Mouse (Mus musculus) embryonic facial prominence, embryonic 13.5 days (tissue): ENCODE data around the gene Gabrr3. TPM values are rescaled to one million over a fixed set of nuclear protein-coding genes. Genes with fewer than 3 reads are reported as not detected.
A peak's percentile ranks its signal among the peaks of the same experiment; 100 is the strongest.
"Not testable (repeated sequence)": the region's sequence is repeated elsewhere in the genome, so short reads cannot be mapped to it uniquely, and the experiment has no call there.

Source experiments
- ATAC-seq: fragments of 200-750 bp; cut with Nextera tagmentation; 2 replicates; pipeline ENCODE4 v1.8.0; 2017; ENCODE audit warnings: low read depth; ENCODE audit not compliant: insufficient number of reproducible peaks, insufficient read depth, low FRiP score, low TSS enrichment
- H3K27ac ChIP-seq: fragments of 300-500 bp; sonication (generic); 2 replicates; pipeline ENCODE4 v1.5.1; 2015; ENCODE audit warnings: moderate library complexity, mild to moderate bottlenecking, inconsistent platforms
- H3K27me3 ChIP-seq: fragments of 300-500 bp; sonication (generic); 2 replicates; pipeline ENCODE4 v1.6.1; 2015; ENCODE audit warnings: mild to moderate bottlenecking, inconsistent platforms
- H3K36me3 ChIP-seq: fragments of 300-500 bp; sonication (generic); 2 replicates; pipeline ENCODE4 v1.6.1; 2015; ENCODE audit warnings: mild to moderate bottlenecking, inconsistent platforms
- H3K4me1 ChIP-seq: fragments of 300-500 bp; sonication (generic); 2 replicates; pipeline ENCODE4 v1.6.1; 2015; ENCODE audit warnings: inconsistent platforms
- H3K4me2 ChIP-seq: fragments of 300-500 bp; sonication (generic); 2 replicates; pipeline ENCODE4 v1.6.1; 2015; ENCODE audit warnings: moderate library complexity, mild to moderate bottlenecking, inconsistent platforms
- H3K4me3 ChIP-seq: fragments of 300-500 bp; sonication (generic); 2 replicates; pipeline ENCODE4 v1.5.1; 2015; ENCODE audit warnings: mild to moderate bottlenecking, inconsistent platforms
- H3K9ac ChIP-seq: fragments of 300-500 bp; sonication (generic); 2 replicates; pipeline ENCODE4 v1.6.1; 2015; ENCODE audit warnings: mild to moderate bottlenecking, inconsistent platforms
- H3K9me3 ChIP-seq: fragments of 300-500 bp; sonication (generic); 2 replicates; pipeline ENCODE4 v1.6.1; 2016; ENCODE audit warnings: inconsistent platforms
- WGBS: fragments of 180-500 bp; shearing (Covaris S2); methylation state at CpG from one replicate; pipeline ENCODE4 v1.1.7; 2015; ENCODE audit warnings: mixed read lengths; 5-methylcytosine and 5-hydroxymethylcytosine counted together
- polyA plus RNA-seq: library from polyadenylated mRNA; unstranded; fragments of >200 nt; fragmentation: Nextera tagmentation; extraction: Ambion mirVana; gene quantifications from 2 replicates; pipeline ENCODE4 v1.2.1, GENCODE M21; 2015

The Gabrr3 gene
- polyA plus RNA-seq, 1 experiment from 2014 or later = 0.04 TPM

- H3K27me3 ChIP-seq = no peaks in the 10 kb centered on the region
- no peak for ATAC-seq
- no peak overlapping the region for H3K4me2 ChIP-seq
- no peaks in the 10 kb centered on the region for H3K9me3 ChIP-seq
- H3K27ac ChIP-seq = no peak overlapping the region
- WGBS = 45% methylated on average over 13 of the region's 13 CpGs
- H3K36me3 ChIP-seq = no peaks in the 10 kb centered on the region
- H3K9ac ChIP-seq = no peak overlapping the region
- H3K4me3 ChIP-seq = no peak overlapping the region
- peaks cover 4% of the 10 kb centered on the region; the same call in 1 of the 2 replicates for H3K4me1 ChIP-seq
These were observed 14.6 kb downstream of the Gabrr3 start for GRCm38 (mm10) chr16:59421571-59422345.

DNA sequence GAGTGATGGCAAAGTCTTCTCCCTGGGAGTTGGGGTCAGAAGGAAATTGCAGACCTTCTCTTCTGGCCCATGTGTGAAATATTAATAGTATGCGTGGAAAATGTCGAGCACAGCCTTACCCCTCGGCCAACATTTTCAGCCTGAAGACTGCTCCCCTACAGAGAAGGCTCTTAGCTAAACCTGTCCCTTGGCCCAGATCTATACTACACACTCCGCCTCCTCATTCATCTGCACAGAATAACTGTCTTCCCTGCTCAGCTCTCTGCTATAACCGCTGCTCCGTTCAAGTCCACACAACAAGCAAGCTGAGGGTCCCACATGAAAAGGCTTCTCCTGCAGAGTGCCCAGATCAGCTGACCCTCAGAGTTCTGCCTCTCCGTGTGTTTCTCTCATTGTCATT lies 20.8 kb downstream of the Gabrr3 start:
- H3K27ac ChIP-seq = no peak overlapping the region
- ATAC-seq = no peak
- no peak overlapping the region for H3K4me3 ChIP-seq

DNA sequence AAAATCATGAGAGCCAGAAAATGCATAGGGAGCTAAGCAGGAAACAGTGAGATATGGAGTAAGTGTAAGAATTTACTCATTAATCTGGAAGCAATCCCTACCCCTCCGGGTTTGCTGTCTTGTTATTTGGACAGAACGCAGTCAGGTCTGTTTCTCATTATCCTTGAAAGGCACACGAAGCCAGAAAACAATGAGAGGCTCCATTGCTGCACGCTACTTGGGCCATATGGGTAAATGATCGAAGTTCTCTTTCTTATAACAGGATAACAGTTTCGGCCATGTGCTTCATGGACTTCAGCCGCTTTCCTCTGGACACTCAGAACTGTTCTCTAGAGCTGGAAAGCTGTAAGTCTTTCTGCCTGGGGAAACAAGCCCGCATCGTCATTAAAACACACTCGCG lies 26.0 kb downstream of the Gabrr3 start:
- Histone ChIP-seq H3K4me2 (peak overlapping the region; percentile 49), H3K9me3 (no peaks in the 10 kb centered on the region), H3K9ac (no peak overlapping the region), H3K27ac (peak overlapping the region; percentile 75), H3K36me3 (no peaks in the 10 kb centered on the region), H3K4me3 (no peak overlapping the region), H3K27me3 (no peaks in the 10 kb centered on the region), H3K4me1 (peaks cover 9% of the 10 kb centered on the region; the same call in 1 of the 2 replicates)
- ATAC-seq = no peak
- WGBS = 31% methylated on average over 11 of the region's 11 CpGs

More for the DNA sequence above, 20.8 kb downstream of the Gabrr3 start:
- WGBS = 58% methylated on average over 7 of the region's 7 CpGs
- H3K4me1 ChIP-seq = no peaks in the 10 kb centered on the region
- H3K9ac ChIP-seq = no peak overlapping the region
- H3K36me3 ChIP-seq = no peaks in the 10 kb centered on the region
- no peaks in the 10 kb centered on the region for H3K9me3 ChIP-seq
- H3K4me2 ChIP-seq = no peak overlapping the region
- H3K27me3 ChIP-seq = no peaks in the 10 kb centered on the region

- no peaks in the 10 kb centered on the region for H3K9me3 ChIP-seq
- H3K4me1 ChIP-seq = no peaks in the 10 kb centered on the region
- ATAC-seq = no peak
- no peaks in the 10 kb centered on the region; the same call in 1 of the 2 replicates for H3K27me3 ChIP-seq
- no peak overlapping the region for H3K4me3 ChIP-seq
- H3K4me2 ChIP-seq = no peak overlapping the region
- WGBS = 88% methylated on average over 7 of the region's 7 CpGs
- no peak overlapping the region for H3K27ac ChIP-seq
- H3K9ac ChIP-seq = no peak overlapping the region
- H3K36me3 ChIP-seq = no peaks in the 10 kb centered on the region
These were observed 37.9 kb downstream of the Gabrr3 start for GRCm38 (mm10) chr16:59444880-59445559.

- no peak overlapping the region for H3K9ac ChIP-seq
- H3K4me3 ChIP-seq = no peak overlapping the region
- no peaks in the 10 kb centered on the region for H3K9me3 ChIP-seq
- 84% methylated on average over 1 of the region's 1 CpGs for WGBS
- no peak overlapping the region for H3K27ac ChIP-seq
- H3K4me2 ChIP-seq = no peak overlapping the region
- no peaks in the 10 kb centered on the region; the same call in 1 of the 2 replicates for H3K27me3 ChIP-seq
- no peaks in the 10 kb centered on the region for H3K4me1 ChIP-seq
- H3K36me3 ChIP-seq = no peaks in the 10 kb centered on the region
- no peak for ATAC-seq
These were observed 41.0 kb downstream of the Gabrr3 start for GRCm38 (mm10) chr16:59448181-59448580.

GRCm38 (mm10) chr16:59449092-59449491 lies 42.0 kb downstream of the Gabrr3 start:
- Histone ChIP-seq H3K9ac (no peak overlapping the region), H3K9me3 (no peaks in the 10 kb centered on the region), H3K27me3 (no peaks in the 10 kb centered on the region; the same call in 1 of the 2 replicates), H3K4me1 (no peaks in the 10 kb centered on the region), H3K36me3 (no peaks in the 10 kb centered on the region), H3K27ac (no peak overlapping the region), H3K4me3 (no peak overlapping the region), H3K4me2 (no peak overlapping the region)
- ATAC-seq = no peak

DNA sequence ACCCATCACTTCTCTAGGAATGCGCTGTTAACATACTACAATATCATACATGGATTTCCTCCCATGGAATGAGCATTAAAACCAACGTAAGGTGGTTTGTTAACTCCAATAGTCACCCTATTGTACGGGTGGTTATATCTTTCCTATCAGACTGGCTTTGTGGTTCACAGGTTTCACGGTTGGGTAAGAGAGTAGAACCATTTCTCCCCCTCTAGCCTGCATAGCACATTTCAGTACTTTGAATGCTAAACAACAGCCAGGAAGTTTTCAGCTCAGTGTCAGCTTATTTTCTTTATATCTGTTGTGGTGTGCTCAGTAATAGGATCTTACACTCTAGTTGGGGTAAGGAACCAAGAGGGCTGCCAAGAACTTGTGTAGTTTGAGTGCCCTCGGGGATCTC lies 44.7 kb downstream of the Gabrr3 start:
- no peak overlapping the region for H3K9ac ChIP-seq

DNA sequence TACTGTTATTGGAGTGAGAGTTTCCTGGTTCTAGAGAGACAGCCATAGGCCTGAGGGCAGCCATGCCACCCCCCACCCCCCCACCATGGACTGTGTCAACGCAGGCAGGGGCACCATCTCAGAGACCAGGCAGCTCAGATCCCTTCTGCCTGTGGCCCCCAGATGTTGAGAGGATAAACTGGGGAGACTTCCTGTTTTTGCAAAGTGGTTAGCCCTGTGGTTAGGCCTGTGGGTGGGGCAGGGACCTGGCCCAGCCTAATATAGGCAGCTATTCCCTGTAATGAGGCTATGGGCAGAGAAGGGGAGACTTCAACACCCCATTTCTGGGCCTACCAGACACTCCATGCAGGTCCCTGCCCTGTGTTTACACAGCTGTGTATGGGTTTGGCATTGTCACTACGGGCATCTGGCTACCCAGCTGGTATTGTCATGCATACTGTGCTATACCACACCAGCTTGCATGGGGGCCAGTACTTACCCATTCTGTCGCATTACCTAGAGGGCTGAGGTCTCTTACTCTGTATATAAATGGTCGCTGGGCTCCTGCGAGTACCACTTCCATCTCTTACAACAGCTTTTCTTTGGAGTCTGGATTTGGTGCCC lies 52.2 kb downstream of the Gabrr3 start:
- not testable (repeated sequence) for H3K4me1 ChIP-seq, H3K4me2 ChIP-seq, H3K27me3 ChIP-seq, H3K4me3 ChIP-seq, H3K36me3 ChIP-seq, ATAC-seq, H3K27ac ChIP-seq, H3K9me3 ChIP-seq, H3K9ac ChIP-seq
- 71% methylated on average over 5 of the region's 5 CpGs for WGBS

More for the DNA sequence above, 44.7 kb downstream of the Gabrr3 start:
- Histone ChIP-seq H3K9me3 (no peaks in the 10 kb centered on the region), H3K4me3 (no peak overlapping the region), H3K27ac (no peak overlapping the region), H3K27me3 (no peaks in the 10 kb centered on the region; the same call in 1 of the 2 replicates), H3K4me1 (no peaks in the 10 kb centered on the region), H3K36me3 (no peaks in the 10 kb centered on the region), H3K4me2 (no peak overlapping the region)
- ATAC-seq = no peak
- WGBS = 77% methylated on average over 5 of the region's 5 CpGs

- H3K4me1 ChIP-seq = no peaks in the 10 kb centered on the region
- H3K9me3 ChIP-seq = no peaks in the 10 kb centered on the region
- H3K4me2 ChIP-seq = no peak overlapping the region
- H3K27ac ChIP-seq = no peak overlapping the region
- no peaks in the 10 kb centered on the region for H3K36me3 ChIP-seq
- WGBS = 77% methylated on average over 4 of the region's 4 CpGs
- no peak overlapping the region for H3K9ac ChIP-seq
- H3K27me3 ChIP-seq = no peaks in the 10 kb centered on the region
- no peak for ATAC-seq
- no peak overlapping the region for H3K4me3 ChIP-seq
These were observed 56.4 kb downstream of the Gabrr3 start for GRCm38 (mm10) chr16:59463567-59463966.

GRCm38 (mm10) chr16:59463973-59464372 lies 56.8 kb downstream of the Gabrr3 start:
- H3K27me3 ChIP-seq = no peaks in the 10 kb centered on the region
- H3K9me3 ChIP-seq = no peaks in the 10 kb centered on the region
- H3K9ac ChIP-seq = no peak overlapping the region
- no peaks in the 10 kb centered on the region for H3K36me3 ChIP-seq
- no peaks in the 10 kb centered on the region for H3K4me1 ChIP-seq
- WGBS = 85% methylated on average over 6 of the region's 6 CpGs
- H3K4me3 ChIP-seq = no peak overlapping the region
- no peak overlapping the region for H3K4me2 ChIP-seq
- no peak for ATAC-seq
- H3K27ac ChIP-seq = no peak overlapping the region

DNA sequence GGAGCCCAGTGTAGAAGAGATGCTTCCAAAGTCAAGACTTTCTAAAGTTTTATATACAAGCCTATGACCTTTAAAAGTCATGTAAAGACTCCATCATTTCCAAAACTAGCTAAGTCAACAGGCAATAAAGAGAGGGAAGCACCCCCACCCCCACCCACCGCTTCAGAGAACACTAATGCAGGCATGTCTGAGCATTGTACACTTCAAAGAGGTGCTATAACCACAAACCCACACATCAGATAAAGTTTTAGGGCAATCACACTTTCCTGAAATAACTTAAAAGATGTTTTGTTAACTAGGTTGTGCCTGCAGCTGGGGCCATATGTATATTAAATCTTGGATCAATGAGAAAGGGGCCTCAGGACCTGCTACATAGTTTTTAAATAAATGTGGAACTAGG lies 62.7 kb downstream of the Gabrr3 start:
- Histone ChIP-seq H3K4me3 (no peak overlapping the region), H3K9ac (no peak overlapping the region), H3K4me2 (no peak overlapping the region), H3K27ac (no peak overlapping the region), H3K27me3 (no peaks in the 10 kb centered on the region), H3K36me3 (no peaks in the 10 kb centered on the region), H3K4me1 (peaks cover 7% of the 10 kb centered on the region), H3K9me3 (no peaks in the 10 kb centered on the region)
- no peak for ATAC-seq
- 74% methylated on average over 1 of the region's 1 CpGs for WGBS
